Mouse (Mus musculus) embryonic facial prominence, embryonic 14.5 days (tissue): ENCODE data around the gene Wdr27. TPM values are rescaled to one million over a fixed set of nuclear protein-coding genes. Genes with fewer than 3 reads are reported as not detected.

Experiments
- ATAC-seq: fragments of 200-750 bp; cut with Nextera tagmentation; 2 replicates; pipeline ENCODE4 v1.8.0; 2017; ENCODE audit warnings: low read depth, moderate number of reproducible peaks, moderate TSS enrichment
- DNase-seq: peaks from one replicate; pipeline ENCODE4 v3.0.0-alpha.2; 2015; ENCODE audit warnings: low spot score
- H3K27ac ChIP-seq: fragments of 300-500 bp; sonication (generic); replicated peaks from 2 replicates; pipeline ENCODE4 v1.5.1; 2014; ENCODE audit warnings: low read depth, mild to moderate bottlenecking, low read length, moderate library complexity
- H3K27me3 ChIP-seq: fragments of 300-500 bp; sonication (generic); replicated peaks from 2 replicates; pipeline ENCODE4 v1.6.1; 2014; ENCODE audit warnings: low read length; ENCODE audit not compliant: control insufficient read depth, insufficient read depth
- H3K36me3 ChIP-seq: fragments of 300-500 bp; sonication (generic); 2 replicates; pipeline ENCODE4 v1.6.1; 2014; ENCODE audit warnings: low read length, mixed read lengths; ENCODE audit not compliant: control insufficient read depth, insufficient read depth
- H3K4me1 ChIP-seq: fragments of 300-500 bp; sonication (generic); 2 replicates; pipeline ENCODE4 v1.6.1; 2014; ENCODE audit warnings: antibody characterized with exemption, low read length; ENCODE audit not compliant: control insufficient read depth, insufficient read depth
- H3K4me2 ChIP-seq: fragments of 300-500 bp; sonication (generic); 2 replicates; pipeline ENCODE4 v1.6.1; 2014; ENCODE audit warnings: low read depth, mild to moderate bottlenecking, low read length, moderate library complexity, mixed read lengths
- H3K4me3 ChIP-seq: fragments of 300-500 bp; sonication (generic); 2 replicates; pipeline ENCODE4 v1.5.1; 2014; ENCODE audit warnings: low read depth, mild to moderate bottlenecking, low read length
- H3K9ac ChIP-seq: fragments of 300-500 bp; sonication (generic); 2 replicates; pipeline ENCODE4 v1.6.1; 2014; ENCODE audit warnings: low read depth, mild to moderate bottlenecking, low read length, moderate library complexity, mixed read lengths
- H3K9me3 ChIP-seq: fragments of 300-500 bp; sonication (generic); 2 replicates; pipeline ENCODE4 v1.6.1; 2016; ENCODE audit warnings: low read length; ENCODE audit not compliant: control insufficient read depth
- WGBS: fragments of 180-500 bp; shearing (Covaris S2); extraction: QIAGEN DNeasy Blood & Tissue Kit; methylation state at CpG from one replicate; pipeline ENCODE4 v1.1.7; 2014; 5-methylcytosine and 5-hydroxymethylcytosine counted together
- polyA plus RNA-seq: library from polyadenylated mRNA; unstranded; fragments of >200 nt; fragmentation: Nextera tagmentation; extraction: Ambion mirVana; gene quantifications from 2 replicates; pipeline ENCODE4 v1.2.1, GENCODE M21; 2014

The Wdr27 gene
- polyA plus RNA-seq, 1 experiment from 2014 or later = 8.3 TPM

- Histone ChIP-seq H3K9me3 (no peaks in the 10 kb centered on the region), H3K4me3 (no peak overlapping the region), H3K4me2 (no peak overlapping the region), H3K36me3 (no peaks in the 10 kb centered on the region), H3K4me1 (no peaks in the 10 kb centered on the region), H3K27me3 (no peaks in the 10 kb centered on the region), H3K27ac (no peak overlapping the region), H3K9ac (no peak overlapping the region)
- WGBS = 83% methylated on average over 8 of the region's 8 CpGs
- DNase-seq (no peak), ATAC-seq (no peak)
Observed at GRCm38 (mm10) chr17:14917866-14918265, 25.1 kb downstream of the Wdr27 start.

GRCm38 (mm10) chr17:14914401-14914800 lies 28.6 kb downstream of the Wdr27 start:
- WGBS = 92% methylated on average over 4 of the region's 4 CpGs

GRCm38 (mm10) chr17:14912981-14913380 lies 30.0 kb downstream of the Wdr27 start:
- Histone ChIP-seq H3K36me3 (no peaks in the 10 kb centered on the region), H3K27ac (no peak overlapping the region), H3K9me3 (no peaks in the 10 kb centered on the region), H3K4me3 (no peak overlapping the region), H3K4me1 (no peaks in the 10 kb centered on the region), H3K27me3 (no peaks in the 10 kb centered on the region), H3K9ac (no peak overlapping the region), H3K4me2 (no peak overlapping the region)
- WGBS = 82% methylated on average over 8 of the region's 8 CpGs
- DNase-seq (no peak), ATAC-seq (no peak)

More at GRCm38 (mm10) chr17:14914401-14914800, 28.6 kb downstream of the Wdr27 start:
- H3K4me1 ChIP-seq = no peaks in the 10 kb centered on the region
- H3K9me3 ChIP-seq = no peaks in the 10 kb centered on the region
- H3K4me2 ChIP-seq = no peak overlapping the region
- H3K9ac ChIP-seq = no peak overlapping the region
- DNase-seq = no peak
- H3K27me3 ChIP-seq = no peaks in the 10 kb centered on the region
- no peak for ATAC-seq
- no peaks in the 10 kb centered on the region for H3K36me3 ChIP-seq
- no peak overlapping the region for H3K4me3 ChIP-seq
- H3K27ac ChIP-seq = no peak overlapping the region

DNA sequence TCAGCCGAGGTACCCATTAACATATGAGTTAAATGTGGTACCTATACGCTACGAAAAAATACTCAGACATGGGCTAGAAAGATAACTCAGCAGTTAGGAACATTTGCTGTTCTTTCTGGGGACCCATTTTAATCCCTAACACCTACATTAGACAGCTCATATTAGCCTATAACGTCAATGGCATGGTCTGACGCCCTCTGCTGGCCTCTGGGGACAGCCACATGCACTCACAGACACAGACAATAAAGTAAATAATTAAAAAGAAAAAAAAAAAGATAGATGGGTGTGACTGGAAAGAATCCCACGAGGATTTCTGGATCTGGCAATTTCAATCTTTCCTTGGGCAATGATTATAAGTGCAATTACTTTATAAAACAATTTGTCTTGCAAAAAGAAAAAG lies 30.5 kb downstream of the Wdr27 start:
- Histone ChIP-seq H3K36me3 (no peaks in the 10 kb centered on the region), H3K4me3 (no peak overlapping the region), H3K4me2 (no peak overlapping the region), H3K9ac (no peak overlapping the region), H3K9me3 (no peaks in the 10 kb centered on the region), H3K4me1 (no peaks in the 10 kb centered on the region), H3K27ac (no peak overlapping the region), H3K27me3 (no peaks in the 10 kb centered on the region)
- DNase-seq (no peak), ATAC-seq (no peak)
- WGBS = 49% methylated on average over 6 of the region's 6 CpGs

- 93% methylated on average over 5 of the region's 5 CpGs for WGBS
Observed at GRCm38 (mm10) chr17:14910771-14911170, 32.2 kb downstream of the Wdr27 start.

DNA sequence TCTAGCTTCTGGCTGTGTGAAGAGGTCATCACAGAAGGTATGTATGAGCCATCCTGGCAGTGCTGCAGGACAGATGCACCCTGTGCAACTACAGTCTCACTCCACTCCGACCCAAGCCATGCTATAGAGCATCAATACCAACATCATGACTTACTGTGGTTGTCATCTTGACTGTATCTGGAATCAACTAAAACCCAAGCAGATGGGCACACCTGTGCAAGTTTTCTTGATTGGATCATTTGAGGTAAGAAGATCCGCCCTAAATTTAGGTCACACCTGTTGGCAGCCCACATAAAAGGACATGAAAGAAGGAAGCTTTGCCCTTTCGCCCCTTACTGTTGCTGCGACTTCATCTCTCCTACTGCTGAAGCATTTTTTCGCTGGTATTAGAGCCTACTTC lies 33.6 kb downstream of the Wdr27 start:
- no peak overlapping the region for H3K9ac ChIP-seq
- H3K4me1 ChIP-seq = no peaks in the 10 kb centered on the region
- H3K27ac ChIP-seq = no peak overlapping the region
- H3K4me2 ChIP-seq = no peak overlapping the region
- H3K36me3 ChIP-seq = no peaks in the 10 kb centered on the region
- 85% methylated on average over 5 of the region's 5 CpGs for WGBS
- no peaks in the 10 kb centered on the region for H3K9me3 ChIP-seq
- no peak overlapping the region for H3K4me3 ChIP-seq
- no peaks in the 10 kb centered on the region for H3K27me3 ChIP-seq
- DNase-seq (no peak), ATAC-seq (no peak)

More at GRCm38 (mm10) chr17:14910771-14911170, 32.2 kb downstream of the Wdr27 start:
- ATAC-seq (no peak), DNase-seq (no peak)
- Histone ChIP-seq H3K9ac (no peak overlapping the region), H3K4me1 (no peaks in the 10 kb centered on the region), H3K27me3 (no peaks in the 10 kb centered on the region), H3K4me3 (no peak overlapping the region), H3K4me2 (no peak overlapping the region), H3K9me3 (no peaks in the 10 kb centered on the region), H3K27ac (no peak overlapping the region), H3K36me3 (no peaks in the 10 kb centered on the region)

DNA sequence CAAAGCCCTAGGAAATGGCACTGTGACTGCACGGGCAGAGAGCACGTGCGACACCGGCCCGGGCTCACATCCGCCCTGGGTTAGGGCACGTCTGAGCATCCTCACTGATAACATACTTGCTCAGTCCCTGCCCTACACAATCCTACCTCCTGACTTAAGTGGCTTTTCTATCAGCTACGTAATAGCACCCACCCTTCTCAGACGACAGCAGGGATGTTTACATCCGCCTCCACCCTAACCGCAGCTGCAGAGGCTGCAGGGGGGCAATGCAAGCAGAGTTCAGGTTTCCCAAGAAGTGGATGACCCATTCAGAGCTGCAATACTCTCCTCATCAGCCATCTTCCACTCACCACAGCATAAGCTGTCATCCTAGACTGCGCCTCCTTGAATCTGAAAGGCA lies 35.8 kb downstream of the Wdr27 start:
- H3K9ac ChIP-seq = no peak overlapping the region
- no peak overlapping the region for H3K27ac ChIP-seq
- 73% methylated on average over 12 of the region's 12 CpGs for WGBS
- ATAC-seq = no peak
- no peaks in the 10 kb centered on the region for H3K4me1 ChIP-seq
- no peaks in the 10 kb centered on the region for H3K36me3 ChIP-seq
- no peak for DNase-seq
- H3K27me3 ChIP-seq = no peaks in the 10 kb centered on the region
- H3K4me3 ChIP-seq = no peak overlapping the region
- no peaks in the 10 kb centered on the region for H3K9me3 ChIP-seq
- H3K4me2 ChIP-seq = no peak overlapping the region

GRCm38 (mm10) chr17:14906611-14907010 lies 36.3 kb downstream of the Wdr27 start:
- WGBS = 39% methylated on average over 1 of the region's 1 CpGs
- Histone ChIP-seq H3K27me3 (no peaks in the 10 kb centered on the region), H3K4me2 (no peak overlapping the region), H3K36me3 (no peaks in the 10 kb centered on the region), H3K9me3 (no peaks in the 10 kb centered on the region), H3K27ac (no peak overlapping the region), H3K9ac (peak overlapping the region; percentile 34; the same call in 1 of the 2 replicates), H3K4me1 (no peaks in the 10 kb centered on the region), H3K4me3 (no peak overlapping the region)
- DNase-seq (no peak), ATAC-seq (no peak)

- 56% methylated on average over 7 of the region's 7 CpGs for WGBS
- H3K4me3 ChIP-seq = no peak overlapping the region
Observed at GRCm38 (mm10) chr17:14904637-14905265, 38.2 kb downstream of the Wdr27 start.

More at GRCm38 (mm10) chr17:14904637-14905265, 38.2 kb downstream of the Wdr27 start:
- Histone ChIP-seq H3K9ac (no peak overlapping the region), H3K9me3 (no peaks in the 10 kb centered on the region), H3K4me1 (no peaks in the 10 kb centered on the region), H3K36me3 (no peaks in the 10 kb centered on the region), H3K27me3 (no peaks in the 10 kb centered on the region), H3K4me2 (no peak overlapping the region), H3K27ac (no peak overlapping the region; the same call in 1 of the 2 replicates)
- DNase-seq (peak; percentile 82), ATAC-seq (peak; percentile 37; the same call in 1 of the 2 replicates)
